Mouse (Mus musculus) left cerebral cortex, postnatal 25 days (tissue): ENCODE data around the gene Zfp652. TPM values are rescaled to one million over a fixed set of nuclear protein-coding genes. Genes with fewer than 3 reads are reported as not detected.
A peak's percentile ranks its signal among the peaks of the same experiment; 100 is the strongest.

Source experiments
- DNase-seq, 2 experiments: peaks; one replicate each; pipeline ENCODE4 v3.0.0; 2022; ENCODE audit warnings: low spot score in 2 of 2, mixed read lengths in 1 of 2
- intact Hi-C: fragments of 180-260 bp; cut with DNase I; formaldehyde crosslinking; loops from one replicate; pipeline ENCODE4 v1.15.1; 2025
- total RNA-seq, 2 experiments: library from RNA; stranded (reverse); gene quantifications; 2 replicates each; pipeline ENCODE4 v1.2.3; 2021

Zfp652 gene
- total RNA-seq, 2 experiments from 2014 or later: 38.7 to 44.2 TPM

- DNase-seq: peak in 1 of 2 experiments; percentile 61
These were observed 7.5 kb upstream of the Zfp652 start for GRCm38 (mm10) chr11:95704970-95705330.

GRCm38 (mm10) chr11:95709534-95710040 lies 2.9 kb upstream of the Zfp652 start:
- DNase-seq: no peak
- intact Hi-C loops: no loop called here

More at GRCm38 (mm10) chr11:95704970-95705330, 7.5 kb upstream of the Zfp652 start:
- intact Hi-C loops: no loop called here

GRCm38 (mm10) chr11:95710478-95710877 lies 2.0 kb upstream of the Zfp652 start:
- intact Hi-C loops: no loop called here
- DNase-seq: no peak

- DNase-seq: peak; percentile 39 to 53
- intact Hi-C loops: no loop called here
These were observed 349 bp upstream of the Zfp652 start for GRCm38 (mm10) chr11:95712085-95712562.

GRCm38 (mm10) chr11:95713225-95713810 lies 845 bp downstream of the Zfp652 start:
- intact Hi-C loops: no loop called here
- peak; percentile 53 to 60 for DNase-seq

GRCm38 (mm10) chr11:95713811-95714241 lies 1.4 kb downstream of the Zfp652 start:
- no peak for DNase-seq
- intact Hi-C loops: no loop called here

- intact Hi-C loops: no loop called here
- DNase-seq: peak in 1 of 2 experiments; percentile 13
These were observed 1.9 kb downstream of the Zfp652 start for GRCm38 (mm10) chr11:95714411-95714810.

- DNase-seq: peak; percentile 17 to 48
These were observed 3.7 kb downstream of the Zfp652 start for GRCm38 (mm10) chr11:95716136-95716535.

GRCm38 (mm10) chr11:95719356-95719755 lies 6.9 kb downstream of the Zfp652 start:
- intact Hi-C loops: no loop called here
- DNase-seq: no peak

More at GRCm38 (mm10) chr11:95716136-95716535, 3.7 kb downstream of the Zfp652 start:
- intact Hi-C loops: no loop called here

- DNase-seq: no peak
- intact Hi-C loops: no loop called here
These were observed 10.8 kb downstream of the Zfp652 start, which contains the start of gene B130006D01Rik for GRCm38 (mm10) chr11:95723287-95723686. B130006D01Rik (plus strand) TSS chr11:95723587.

- no peak for DNase-seq
- intact Hi-C loops: no loop called here
These were observed 12.0 kb downstream of the Zfp652 start for GRCm38 (mm10) chr11:95724466-95724865.

GRCm38 (mm10) chr11:95726156-95726555 lies 13.7 kb downstream of the Zfp652 start:
- no peak for DNase-seq
- intact Hi-C loops: no loop called here

GRCm38 (mm10) chr11:95727947-95728346 lies 15.5 kb downstream of the Zfp652 start:
- no peak for DNase-seq
- intact Hi-C loops: no loop called here

- intact Hi-C loops: no loop called here
- no peak for DNase-seq
These were observed 16.7 kb downstream of the Zfp652 start for GRCm38 (mm10) chr11:95728916-95729907.

GRCm38 (mm10) chr11:95734485-95734884 lies 22.0 kb downstream of the Zfp652 start:
- intact Hi-C loops: no loop called here
- no peak for DNase-seq

- peak in 1 of 2 experiments; percentile 30 for DNase-seq
- intact Hi-C loops: no loop called here
These were observed 25.3 kb downstream of the Zfp652 start for GRCm38 (mm10) chr11:95737811-95738210.

- intact Hi-C loops: no loop called here
- DNase-seq: no peak
These were observed 32.0 kb downstream of the Zfp652 start for GRCm38 (mm10) chr11:95744521-95744920.

GRCm38 (mm10) chr11:95746821-95747220 lies 34.3 kb downstream of the Zfp652 start:
- intact Hi-C loops: no loop called here
- no peak for DNase-seq

- DNase-seq: no peak
- intact Hi-C loops: no loop called here
These were observed 35.9 kb downstream of the Zfp652 start for GRCm38 (mm10) chr11:95748331-95748730.

GRCm38 (mm10) chr11:95749619-95750018 lies 37.1 kb downstream of the Zfp652 start:
- intact Hi-C loops: no loop called here
- peak in 1 of 2 experiments; percentile 19 for DNase-seq
